Mouse (Mus musculus): Measurements from ENCODE around the gene Cacnb4. TPM values are rescaled to one million over a fixed set of nuclear protein-coding genes. Genes with fewer than 3 reads are reported as not detected.

Gene Cacnb4
- polyA plus RNA-seq, 1 experiment from 2014 or later = 0.30 TPM

- Histone ChIP-seq H3K27me3 (ENCODE audit: control insufficient read depth, insufficient read depth, low read length) (no peaks in the 10 kb centered on the region), H3K9me3 (replicated peaks; ENCODE audit: control insufficient read depth, low read length) (no peaks in the 10 kb centered on the region), H3K36me3 (ENCODE audit: control insufficient read depth, insufficient read depth, low read length) (no peaks in the 10 kb centered on the region), H3K4me1 (ENCODE audit: control insufficient read depth, insufficient read depth, low read length) (peaks cover 17% of the 10 kb centered on the region), H3K4me3 (ENCODE audit: low read depth, low read length) (no peak overlapping the region), H3K9ac (ENCODE audit: low read depth, low read length) (no peak overlapping the region), H3K4me2 (no peak overlapping the region), H3K27ac (ENCODE audit: low read depth, low read length) (no peak overlapping the region)
- ATAC-seq (replicated peaks; ENCODE audit: insufficient number of reproducible peaks, low FRiP score, low TSS enrichment) = no peak
- WGBS (ENCODE audit: insufficient replicate concordance) = 70% methylated on average over 10 of the region's 10 CpGs
Measured at GRCm38 (mm10) chr2:52575637-52576175, 100.9 kb downstream of the Cacnb4 start.

GRCm38 (mm10) chr2:52574929-52575328, 101.7 kb downstream of the Cacnb4 start:
- Histone ChIP-seq H3K4me3 (ENCODE audit: low read depth, low read length) (no peak overlapping the region), H3K4me1 (ENCODE audit: control insufficient read depth, insufficient read depth, low read length) (peaks cover 23% of the 10 kb centered on the region), H3K4me2 (no peak overlapping the region), H3K27me3 (ENCODE audit: control insufficient read depth, insufficient read depth, low read length) (no peaks in the 10 kb centered on the region), H3K9me3 (replicated peaks; ENCODE audit: control insufficient read depth, low read length) (no peaks in the 10 kb centered on the region), H3K36me3 (ENCODE audit: control insufficient read depth, insufficient read depth, low read length) (no peaks in the 10 kb centered on the region), H3K27ac (ENCODE audit: low read depth, low read length) (no peak overlapping the region), H3K9ac (ENCODE audit: low read depth, low read length) (no peak overlapping the region)
- no peak for ATAC-seq (replicated peaks; ENCODE audit: insufficient number of reproducible peaks, low FRiP score, low TSS enrichment)
- WGBS (ENCODE audit: insufficient replicate concordance) = 78% methylated on average over 3 of the region's 3 CpGs

GRCm38 (mm10) chr2:52572221-52572620, 104.4 kb downstream of the Cacnb4 start:
- Histone ChIP-seq H3K4me3 (ENCODE audit: low read depth, low read length) (no peak overlapping the region), H3K4me1 (ENCODE audit: control insufficient read depth, insufficient read depth, low read length) (peaks cover 19% of the 10 kb centered on the region), H3K9me3 (replicated peaks; ENCODE audit: control insufficient read depth, low read length) (no peaks in the 10 kb centered on the region), H3K9ac (ENCODE audit: low read depth, low read length) (no peak overlapping the region), H3K27me3 (ENCODE audit: control insufficient read depth, insufficient read depth, low read length) (no peaks in the 10 kb centered on the region), H3K4me2 (peak overlapping the region; percentile 41; the same call in 1 of the 2 replicates), H3K36me3 (ENCODE audit: control insufficient read depth, insufficient read depth, low read length) (no peaks in the 10 kb centered on the region), H3K27ac (ENCODE audit: low read depth, low read length) (peak overlapping the region; percentile 69)
- WGBS (ENCODE audit: insufficient replicate concordance) = 65% methylated on average over 6 of the region's 6 CpGs
- no peak for ATAC-seq (replicated peaks; ENCODE audit: insufficient number of reproducible peaks, low FRiP score, low TSS enrichment)

- peak overlapping the region; percentile 69 for H3K27ac ChIP-seq (ENCODE audit: low read depth, low read length)
- H3K4me1 ChIP-seq (ENCODE audit: control insufficient read depth, insufficient read depth, low read length) = peaks cover 19% of the 10 kb centered on the region
- no peaks in the 10 kb centered on the region for H3K27me3 ChIP-seq (ENCODE audit: control insufficient read depth, insufficient read depth, low read length)
- H3K4me2 ChIP-seq = peak overlapping the region; percentile 41
- no peak overlapping the region for H3K9ac ChIP-seq (ENCODE audit: low read depth, low read length)
- no peaks in the 10 kb centered on the region for H3K9me3 ChIP-seq (replicated peaks; ENCODE audit: control insufficient read depth, low read length)
- peak; percentile 88 for ATAC-seq (replicated peaks; ENCODE audit: insufficient number of reproducible peaks, low FRiP score, low TSS enrichment)
- no peak overlapping the region for H3K4me3 ChIP-seq (ENCODE audit: low read depth, low read length)
- WGBS (ENCODE audit: insufficient replicate concordance) = 26% methylated on average over 13 of the region's 13 CpGs
- H3K36me3 ChIP-seq (ENCODE audit: control insufficient read depth, insufficient read depth, low read length) = no peaks in the 10 kb centered on the region
Measured at GRCm38 (mm10) chr2:52571339-52571968, 105.2 kb downstream of the Cacnb4 start.

- no peaks in the 10 kb centered on the region for H3K9me3 ChIP-seq (replicated peaks; ENCODE audit: control insufficient read depth, low read length)
- no peak overlapping the region; the same call in 1 of the 2 replicates for H3K4me2 ChIP-seq
- no peak overlapping the region for H3K9ac ChIP-seq (ENCODE audit: low read depth, low read length)
- ATAC-seq (replicated peaks; ENCODE audit: insufficient number of reproducible peaks, low FRiP score, low TSS enrichment) = no peak; the same call in 1 of the 2 replicates
- no peaks in the 10 kb centered on the region for H3K36me3 ChIP-seq (ENCODE audit: control insufficient read depth, insufficient read depth, low read length)
- peaks cover 19% of the 10 kb centered on the region for H3K4me1 ChIP-seq (ENCODE audit: control insufficient read depth, insufficient read depth, low read length)
- H3K27me3 ChIP-seq (ENCODE audit: control insufficient read depth, insufficient read depth, low read length) = no peaks in the 10 kb centered on the region
- 31% methylated on average over 5 of the region's 5 CpGs for WGBS (ENCODE audit: insufficient replicate concordance)
- H3K27ac ChIP-seq (ENCODE audit: low read depth, low read length) = peak overlapping the region; percentile 69
- no peak overlapping the region for H3K4me3 ChIP-seq (ENCODE audit: low read depth, low read length)
Measured at GRCm38 (mm10) chr2:52570781-52571180, 105.8 kb downstream of the Cacnb4 start.

- 77% methylated on average over 11 of the region's 11 CpGs for WGBS (ENCODE audit: insufficient replicate concordance)
- Histone ChIP-seq H3K9ac (ENCODE audit: low read depth, low read length) (no peak overlapping the region), H3K36me3 (ENCODE audit: control insufficient read depth, insufficient read depth, low read length) (no peaks in the 10 kb centered on the region), H3K27me3 (ENCODE audit: control insufficient read depth, insufficient read depth, low read length) (no peaks in the 10 kb centered on the region), H3K27ac (ENCODE audit: low read depth, low read length) (peak overlapping the region; percentile 69), H3K4me1 (ENCODE audit: control insufficient read depth, insufficient read depth, low read length) (peaks cover 19% of the 10 kb centered on the region), H3K4me2 (no peak overlapping the region), H3K4me3 (ENCODE audit: low read depth, low read length) (no peak overlapping the region), H3K9me3 (replicated peaks; ENCODE audit: control insufficient read depth, low read length) (no peaks in the 10 kb centered on the region)
- ATAC-seq (replicated peaks; ENCODE audit: insufficient number of reproducible peaks, low FRiP score, low TSS enrichment) = no peak
Measured at GRCm38 (mm10) chr2:52570171-52570570, 106.5 kb downstream of the Cacnb4 start.

- H3K9ac ChIP-seq (ENCODE audit: low read depth, low read length) = no peak overlapping the region
- no peaks in the 10 kb centered on the region for H3K9me3 ChIP-seq (replicated peaks; ENCODE audit: control insufficient read depth, low read length)
- no peak overlapping the region for H3K27ac ChIP-seq (ENCODE audit: low read depth, low read length)
- H3K4me3 ChIP-seq (ENCODE audit: low read depth, low read length) = no peak overlapping the region
- H3K4me2 ChIP-seq = no peak overlapping the region
- ATAC-seq (replicated peaks; ENCODE audit: insufficient number of reproducible peaks, low FRiP score, low TSS enrichment) = no peak
- no peaks in the 10 kb centered on the region for H3K27me3 ChIP-seq (ENCODE audit: control insufficient read depth, insufficient read depth, low read length)
- no peaks in the 10 kb centered on the region for H3K36me3 ChIP-seq (ENCODE audit: control insufficient read depth, insufficient read depth, low read length)
- H3K4me1 ChIP-seq (ENCODE audit: control insufficient read depth, insufficient read depth, low read length) = peaks cover 19% of the 10 kb centered on the region
- WGBS (ENCODE audit: insufficient replicate concordance) = 76% methylated on average over 3 of the region's 3 CpGs
Measured at GRCm38 (mm10) chr2:52568131-52568530, 108.5 kb downstream of the Cacnb4 start.

- no peak overlapping the region for H3K9ac ChIP-seq (ENCODE audit: low read depth, low read length)
- H3K36me3 ChIP-seq (ENCODE audit: control insufficient read depth, insufficient read depth, low read length) = no peaks in the 10 kb centered on the region
- WGBS (ENCODE audit: insufficient replicate concordance) = 69% methylated on average over 3 of the region's 3 CpGs
- ATAC-seq (replicated peaks; ENCODE audit: insufficient number of reproducible peaks, low FRiP score, low TSS enrichment) = no peak
- H3K9me3 ChIP-seq (replicated peaks; ENCODE audit: control insufficient read depth, low read length) = no peaks in the 10 kb centered on the region
- no peaks in the 10 kb centered on the region for H3K27me3 ChIP-seq (ENCODE audit: control insufficient read depth, insufficient read depth, low read length)
- peaks cover 19% of the 10 kb centered on the region for H3K4me1 ChIP-seq (ENCODE audit: control insufficient read depth, insufficient read depth, low read length)
- no peak overlapping the region for H3K4me3 ChIP-seq (ENCODE audit: low read depth, low read length)
- no peak overlapping the region for H3K4me2 ChIP-seq
- H3K27ac ChIP-seq (ENCODE audit: low read depth, low read length) = no peak overlapping the region
Measured at GRCm38 (mm10) chr2:52567421-52567820, 109.2 kb downstream of the Cacnb4 start.

GRCm38 (mm10) chr2:52563277-52563676, 113.4 kb downstream of the Cacnb4 start:
- no peaks in the 10 kb centered on the region for H3K9me3 ChIP-seq (replicated peaks; ENCODE audit: control insufficient read depth, low read length)
- H3K36me3 ChIP-seq (ENCODE audit: control insufficient read depth, insufficient read depth, low read length) = no peaks in the 10 kb centered on the region
- no peak for ATAC-seq (replicated peaks; ENCODE audit: insufficient number of reproducible peaks, low FRiP score, low TSS enrichment)
- H3K9ac ChIP-seq (ENCODE audit: low read depth, low read length) = no peak overlapping the region
- no peak overlapping the region for H3K27ac ChIP-seq (ENCODE audit: low read depth, low read length)
- H3K4me2 ChIP-seq = no peak overlapping the region
- no peaks in the 10 kb centered on the region for H3K27me3 ChIP-seq (ENCODE audit: control insufficient read depth, insufficient read depth, low read length)
- no peaks in the 10 kb centered on the region for H3K4me1 ChIP-seq (ENCODE audit: control insufficient read depth, insufficient read depth, low read length)
- no peak overlapping the region for H3K4me3 ChIP-seq (ENCODE audit: low read depth, low read length)
- 85% methylated on average over 5 of the region's 5 CpGs for WGBS (ENCODE audit: insufficient replicate concordance)
